Mouse (Mus musculus): ENCODE results near the gene P2ry13. TPM values are rescaled to one million over a fixed set of nuclear protein-coding genes. Genes with fewer than 3 reads are reported as not detected.

P2ry13 gene
- total and polyA plus RNA-seq, 3 experiments = 0.08 to 1.2 (median 1.2) TPM

- dilution Hi-C loops (cut with MboI; ENCODE audit: extremely low pct_ligation_motif_present, extremely low pct_unique_long_range_greater_than_20kb, low sequenced_read_pairs) = no loop called here
Observed at GRCm38 (mm10) chr3:59217211-59217610, 6.5 kb upstream of the P2ry13 start.

GRCm38 (mm10) chr3:59212404-59212803 is 1.7 kb upstream of the P2ry13 start:
- no peak for DNase-seq (ENCODE audit: extremely low read depth)
- H3K27me3 ChIP-seq (replicated peaks) = no peaks in the 10 kb centered on the region
- H3K27ac ChIP-seq (ENCODE audit: insufficient read depth, low read depth) = no peak overlapping the region
- peaks cover 5 to 51% of the 10 kb centered on the region in 2 experiments; a peak in 3 of 4 replicates for H3K4me1 ChIP-seq (ENCODE audit: control insufficient read depth in 1 of 2, insufficient read depth in 2 of 2)
- H3K4me3 ChIP-seq (replicated peaks in 1 of 3; ENCODE audit: low read depth in 2 of 3, low read length in 2 of 3, poor library complexity in 1 of 3) = no peak overlapping the region
- no peaks in the 10 kb centered on the region for H3K79me2 ChIP-seq (replicated peaks; ENCODE audit: control insufficient read depth, extremely low read depth, insufficient read depth, poor library complexity, severe bottlenecking)
- H3K9me3 ChIP-seq (replicated peaks; ENCODE audit: low read length) = no peaks in the 10 kb centered on the region
- no peak overlapping the region for H3K4me2 ChIP-seq (ENCODE audit: insufficient read depth, low read depth, poor library complexity, severe bottlenecking)
- peak; percentile 65 for TF ChIP-seq EP300 (IDR thresholded peaks at IDR 0.05; ENCODE audit: low read length)
- TF ChIP-seq TCF12 (IDR thresholded peaks at IDR 0.05; ENCODE audit: low read depth, low read length) = no peak
- TF ChIP-seq BHLHE40 (IDR thresholded peaks at IDR 0.05; ENCODE audit: low read depth, low read length) = peak; percentile 36; the same call in 1 of the 2 replicates
- TF ChIP-seq MAFK (IDR thresholded peaks at IDR 0.05; ENCODE audit: insufficient replicate concordance, low read length) = peak; percentile 27; the same call in 1 of the 2 replicates
- no peak for TF ChIP-seq MEF2A (IDR thresholded peaks at IDR 0.05; ENCODE audit: borderline replicate concordance, low read depth, low read length)
- peak; percentile 20; the same call in 1 of the 2 replicates for TF ChIP-seq IRF4 (IDR thresholded peaks at IDR 0.05; ENCODE audit: low read depth, low read length)
- TF ChIP-seq RCOR1 (conservative IDR thresholded peaks at IDR 0.05; ENCODE audit: low read depth, low read length) = 0 out of 2 replicates have a peak, but pooled peaks have one; percentile 52
- in situ Hi-C loops (cut with MboI; ENCODE audit: low pct_ligation_motif_present, low pct_unique_long_range_greater_than_20kb, low sequenced_read_pairs) = no loop called here
- H3K9ac ChIP-seq (ENCODE audit: insufficient read depth, low read depth) = no peak overlapping the region
- dilution Hi-C loops (cut with MboI; ENCODE audit: extremely low pct_ligation_motif_present, extremely low pct_unique_long_range_greater_than_20kb, low sequenced_read_pairs) = no loop called here
- no peaks in the 10 kb centered on the region for H3K36me3 ChIP-seq (replicated peaks in 1 of 2; ENCODE audit: control insufficient read depth in 1 of 2, insufficient read depth in 1 of 2, low read length in 1 of 2)

More at GRCm38 (mm10) chr3:59217211-59217610, 6.5 kb upstream of the P2ry13 start:
- H3K36me3 ChIP-seq (replicated peaks in 1 of 2; ENCODE audit: control insufficient read depth in 1 of 2, insufficient read depth in 1 of 2, low read length in 1 of 2) = no peaks in the 10 kb centered on the region
- DNase-seq (ENCODE audit: extremely low read depth) = no peak
- no peaks in the 10 kb centered on the region for H3K79me2 ChIP-seq (replicated peaks; ENCODE audit: control insufficient read depth, extremely low read depth, insufficient read depth, poor library complexity, severe bottlenecking)
- no peak overlapping the region for H3K9ac ChIP-seq (ENCODE audit: insufficient read depth, low read depth)
- TF ChIP-seq ZNF384 (IDR thresholded peaks at IDR 0.05; ENCODE audit: low read depth, low read length) = no peak
- no peak for TF ChIP-seq GABPA (IDR thresholded peaks at IDR 0.05; ENCODE audit: insufficient replicate concordance, low read depth, low read length)
- no peak for TF ChIP-seq JUN (IDR thresholded peaks at IDR 0.05; ENCODE audit: insufficient read depth, low read depth, low read length)
- TF ChIP-seq NELFE (IDR thresholded peaks at IDR 0.05; ENCODE audit: low read depth, low read length) = no peak
- no peak for TF ChIP-seq TBP (conservative IDR thresholded peaks at IDR 0.05; ENCODE audit: low read depth, low read length)
- no peak for TF ChIP-seq IRF4 (IDR thresholded peaks at IDR 0.05; ENCODE audit: low read depth, low read length)
- TF ChIP-seq MEF2A (IDR thresholded peaks at IDR 0.05; ENCODE audit: borderline replicate concordance, low read depth, low read length) = no peak
- TF ChIP-seq SIN3A (IDR thresholded peaks at IDR 0.05; ENCODE audit: low read length) = no peak
- no peak for TF ChIP-seq EP300 (IDR thresholded peaks at IDR 0.05; ENCODE audit: low read length)
- no peak for TF ChIP-seq MAZ (IDR thresholded peaks at IDR 0.05; ENCODE audit: low read depth, low read length)
- no peak for TF ChIP-seq RCOR1 (conservative IDR thresholded peaks at IDR 0.05; ENCODE audit: low read depth, low read length)
- TF ChIP-seq TCF12 (IDR thresholded peaks at IDR 0.05; ENCODE audit: low read depth, low read length) = no peak
- TF ChIP-seq E2F4 (IDR thresholded peaks at IDR 0.05; ENCODE audit: insufficient replicate concordance, low read depth, low read length) = no peak
- no peak for TF ChIP-seq CHD1 (IDR thresholded peaks at IDR 0.05; ENCODE audit: low read depth, low read length)
- TF ChIP-seq UBTF (IDR thresholded peaks at IDR 0.05; ENCODE audit: low read depth, low read length) = no peak
- no peak for TF ChIP-seq MXI1 (IDR thresholded peaks at IDR 0.05; ENCODE audit: low read depth, low read length)
- TF ChIP-seq CTCF (conservative IDR thresholded peaks at IDR 0.05 in 1 of 2, IDR thresholded peaks at IDR 0.05 in 1 of 2; ENCODE audit: low read depth in 2 of 2, low read length in 2 of 2) = no peak
- no peak for TF ChIP-seq MYC (IDR thresholded peaks at IDR 0.05; ENCODE audit: low read depth, low read length)
- H3K27me3 ChIP-seq (replicated peaks) = no peaks in the 10 kb centered on the region
- H3K27ac ChIP-seq (ENCODE audit: insufficient read depth, low read depth) = no peak overlapping the region
- in situ Hi-C loops (cut with MboI; ENCODE audit: low pct_ligation_motif_present, low pct_unique_long_range_greater_than_20kb, low sequenced_read_pairs) = no loop called here
- H3K4me2 ChIP-seq (ENCODE audit: insufficient read depth, low read depth, poor library complexity, severe bottlenecking) = no peak overlapping the region
- peaks cover 11 to 46% of the 10 kb centered on the region in 2 experiments; a peak in 3 of 4 replicates for H3K4me1 ChIP-seq (ENCODE audit: control insufficient read depth in 1 of 2, insufficient read depth in 2 of 2)
- no peaks in the 10 kb centered on the region for H3K9me3 ChIP-seq (replicated peaks; ENCODE audit: low read length)
- no peak overlapping the region for H3K4me3 ChIP-seq (replicated peaks in 1 of 3; ENCODE audit: low read depth in 2 of 3, low read length in 2 of 3, poor library complexity in 1 of 3)

All from CH12.LX (cell line).